In genomic region chr9:20842670-20843069, GRCm38 (mm10) we compare ENCODE assay signal across 9 mouse cellular contexts. TPM values are rescaled to one million over a fixed set of nuclear protein-coding genes. Genes with fewer than 3 reads are reported as not detected.
DNase-seq lines count a peak whose midpoint lies in the region; ATAC-seq and TF ChIP-seq lines count a peak whose summit lies in the region.
"Had no signal": no experiment of that assay in that cellular context is flagged by ENCODE, and none has a peak within 500 bp of the region (broad histone marks: within the 10 kb centered on the region; RNA-seq: fewer than 3 reads in every experiment).

No protein-coding gene starts in this region.

- peak; percentile 10 to 17 for DNase-seq in cerebellum, adult 18-20 months
- no peak for DNase-seq in cerebellum, adult 11-12 months
- DNase-seq in layer of hippocampus, postnatal 10 days (ENCODE audit: low spot score in 2 of 2), result peak; percentile 26 to 33
- DNase-seq in layer of hippocampus, adult 8-10 months (ENCODE audit: low spot score in 2 of 2), result no peak
- DNase-seq in ES-CJ7 (ENCODE audit: low read depth, low spot score), result peak; percentile 43
- DNase-seq in hindbrain, postnatal 0 days (ENCODE audit: low spot score), result peak; percentile 68
- DNase-seq in urinary bladder, adult 18-20 months (ENCODE audit: low spot score in 2 of 2), result no peak
- DNase-seq in spleen, adult 12 weeks (ENCODE audit: low spot score), result no peak

- WGBS in hindbrain, postnatal 0 days, result 25% methylated on average over 2 of the region's 2 CpGs

- H3K36me3 ChIP-seq in hindbrain, postnatal 0 days (ENCODE audit: insufficient read depth, low read length), result no peaks in the 10 kb centered on the region
- H3K36me3 ChIP-seq: limb, embryonic 12.5 days had no signal

- H3K9ac ChIP-seq in hindbrain, postnatal 0 days (replicated peaks; ENCODE audit: low read length), result no peak overlapping the region
- H3K9ac ChIP-seq: limb, embryonic 12.5 days had no signal

- ATAC-seq in hindbrain, postnatal 0 days, result peak; percentile 74

- H3K27me3 ChIP-seq in hindbrain, postnatal 0 days (ENCODE audit: insufficient read depth, low read length), result no peaks in the 10 kb centered on the region

- no peak overlapping the region for H3K4me2 ChIP-seq in hindbrain, postnatal 0 days (ENCODE audit: low read depth, low read length)
- H3K4me2 ChIP-seq: limb, embryonic 12.5 days had no signal

- no peaks in the 10 kb centered on the region for H3K4me1 ChIP-seq in hindbrain, postnatal 0 days (ENCODE audit: insufficient read depth, low read length)
- H3K4me1 ChIP-seq: limb, embryonic 12.5 days had no signal

- no peaks in the 10 kb centered on the region for H3K9me3 ChIP-seq in hindbrain, postnatal 0 days (ENCODE audit: low read length)
- H3K9me3 ChIP-seq: limb, embryonic 12.5 days had no signal

- H3K4me3 ChIP-seq in hindbrain, postnatal 0 days (ENCODE audit: low read length), result no peak overlapping the region
- H3K4me3 ChIP-seq: limb, embryonic 12.5 days had no signal

- peak; percentile 79 for TF ChIP-seq CTCF in hindbrain, postnatal 0 days (IDR thresholded peaks at IDR 0.05; ENCODE audit: low read depth)

- H3K27ac ChIP-seq in hindbrain, postnatal 0 days, result no peak overlapping the region
- H3K27ac ChIP-seq: limb, embryonic 12.5 days had no signal

RNA-seq across cellular contexts. Expression of gene Rdh8, which starts 24.4 kb away (rescaled TPM):
- not detected for total RNA-seq in layer of hippocampus, postnatal 10 days (2021)
- total RNA-seq in layer of hippocampus, adult 8-10 months (2022), result not detected
- total RNA-seq in hindbrain, postnatal 0 days (2014; rRNA removed), result not detected in 2 replicates
- not detected in 2 replicates for polyA plus RNA-seq in hindbrain, postnatal 0 days (2015; fragmentation: Nextera tagmentation; extraction: Ambion mirVana)
- polyA plus RNA-seq: limb, embryonic 12.5 days had no signal

RNA-seq across cellular contexts. Expression of gene A230050P20Rik, which starts 25.8 kb away (rescaled TPM):
- total RNA-seq in layer of hippocampus, postnatal 10 days (2021), result 10 to 100 TPM; 48.2 to 55.5 TPM
- total RNA-seq in layer of hippocampus, adult 8-10 months (2022), result 10 to 100 TPM; 83.6 to 95.7 (median 90.0) TPM
- total RNA-seq in hindbrain, postnatal 0 days (2014; rRNA removed), result 22.8 and 26.0 TPM in 2 replicates
- polyA plus RNA-seq in hindbrain, postnatal 0 days (2015; fragmentation: Nextera tagmentation; extraction: Ambion mirVana), result 32.7 and 34.1 TPM in 2 replicates

RNA-seq across cellular contexts. Expression of gene Col5a3, which starts 27.8 kb away (rescaled TPM):
- 1 to 10 TPM; 1.8 to 2.3 TPM for total RNA-seq in layer of hippocampus, postnatal 10 days (2021)
- 1 to 10 TPM; 1.2 to 2.9 (median 2.3) TPM for total RNA-seq in layer of hippocampus, adult 8-10 months (2022)
- total RNA-seq in hindbrain, postnatal 0 days (2014; rRNA removed), result 3.3 and 4.0 TPM in 2 replicates
- 1.1 and 1.5 TPM in 2 replicates for polyA plus RNA-seq in hindbrain, postnatal 0 days (2015; fragmentation: Nextera tagmentation; extraction: Ambion mirVana)

RNA-seq across cellular contexts. Expression of gene Angptl6, which starts 36.9 kb away (rescaled TPM):
- 10 to 100 TPM; 10.4 to 12.8 TPM for total RNA-seq in layer of hippocampus, postnatal 10 days (2021)
- 1 to 10 TPM; 6.8 to 8.9 (median 8.5) TPM for total RNA-seq in layer of hippocampus, adult 8-10 months (2022)
- 10.9 and 12.1 TPM in 2 replicates for total RNA-seq in hindbrain, postnatal 0 days (2014; rRNA removed)
- polyA plus RNA-seq in hindbrain, postnatal 0 days (2015; fragmentation: Nextera tagmentation; extraction: Ambion mirVana), result 10.9 and 11.1 TPM in 2 replicates

RNA-seq across cellular contexts. Expression of gene Ppan, which starts 45.3 kb away (rescaled TPM):
- total RNA-seq in layer of hippocampus, postnatal 10 days (2021), result 10 to 100 TPM; 28.9 to 35.8 TPM
- 10 to 100 TPM; 21.8 to 28.1 (median 24.6) TPM for total RNA-seq in layer of hippocampus, adult 8-10 months (2022)
- 45.4 and 57.4 TPM in 2 replicates for total RNA-seq in hindbrain, postnatal 0 days (2014; rRNA removed)
- 36.8 and 44.1 TPM in 2 replicates for polyA plus RNA-seq in hindbrain, postnatal 0 days (2015; fragmentation: Nextera tagmentation; extraction: Ambion mirVana)

Comparison
In these comparisons a context has a peak if more than half of its experiments do, and no peak if none do; other contexts are left out.
1. DNase-seq: peak in cerebellum, adult 18-20 months (2 of 2), layer of hippocampus, postnatal 10 days (2 of 2), ES-CJ7 (single experiment) and hindbrain, postnatal 0 days (single experiment); none in cerebellum, adult 11-12 months (single experiment), layer of hippocampus, adult 8-10 months (0 of 2), urinary bladder, adult 18-20 months (0 of 2) and spleen, adult 12 weeks (single experiment).